Mouse (Mus musculus): ENCODE results near the gene Chsy1.

Chsy1 gene

GRCm38 (mm10) chr7:66200383-66200782 is 91.1 kb downstream of the Chsy1 start:
- in situ Hi-C loops (cut with MboI, MseI), result no loop called here

- in situ Hi-C loops (cut with MboI, MseI), result no loop called here
These were observed 91.6 kb downstream of the Chsy1 start for GRCm38 (mm10) chr7:66200791-66201450.

GRCm38 (mm10) chr7:66201657-66202056 is 92.3 kb downstream of the Chsy1 start:
- in situ Hi-C loops (cut with MboI, MseI), result no loop called here

GRCm38 (mm10) chr7:66209920-66210319 is 100.6 kb downstream of the Chsy1 start:
- in situ Hi-C loops (cut with MboI, MseI), result no loop called here

GRCm38 (mm10) chr7:66212887-66213286 is 103.6 kb downstream of the Chsy1 start:
- in situ Hi-C loops (cut with MboI, MseI), result no loop called here

- in situ Hi-C loops (cut with MboI, MseI), result no loop called here
These were observed 105.2 kb downstream of the Chsy1 start for GRCm38 (mm10) chr7:66214477-66214876.

- in situ Hi-C loops (cut with MboI, MseI), result no loop called here
These were observed 106.6 kb downstream of the Chsy1 start for GRCm38 (mm10) chr7:66215911-66216310.

- in situ Hi-C loops (cut with MboI, MseI), result no loop called here
These were observed 107.7 kb downstream of the Chsy1 start for GRCm38 (mm10) chr7:66217011-66217410.

- in situ Hi-C loops (cut with MboI, MseI), result no loop called here
These were observed 108.3 kb downstream of the Chsy1 start for GRCm38 (mm10) chr7:66217531-66218094.

- in situ Hi-C loops (cut with MboI, MseI), result no loop called here
These were observed 109.1 kb downstream of the Chsy1 start for GRCm38 (mm10) chr7:66218193-66219014.

GRCm38 (mm10) chr7:66219028-66219793 is 109.9 kb downstream of the Chsy1 start:
- in situ Hi-C loops (cut with MboI, MseI), result no loop called here

GRCm38 (mm10) chr7:66219794-66220227 is 110.5 kb downstream of the Chsy1 start:
- in situ Hi-C loops (cut with MboI, MseI), result no loop called here

GRCm38 (mm10) chr7:66222621-66223091 is 113.3 kb downstream of the Chsy1 start:
- in situ Hi-C loops (cut with MboI, MseI), result no loop called here
